8 mouse cellular contexts compared by ENCODE assay signal in genomic region chr2:116061401-116062021, GRCm38 (mm10). TPM values are rescaled to one million over a fixed set of nuclear protein-coding genes. Genes with fewer than 3 reads are reported as not detected.
A peak's percentile ranks its signal among the peaks of the same experiment; 100 is the strongest.
DNase-seq lines count a peak whose midpoint lies in the region; ATAC-seq and TF ChIP-seq lines count a peak whose summit lies in the region.

No protein-coding gene starts in this region.

- H3K4me2 ChIP-seq in heart, embryonic 11.5 days: peak overlapping the region; percentile 91
- H3K4me2 ChIP-seq in myocyte (ENCODE audit: low read depth): peak overlapping the region; percentile 76

- peaks cover 26% of the 10 kb centered on the region for H3K4me1 ChIP-seq in heart, embryonic 11.5 days (ENCODE audit: control insufficient read depth, insufficient read depth, low read length)
- H3K4me1 ChIP-seq in limb, embryonic 10.5 days: peaks cover 58% of the 10 kb centered on the region

- H3K27me3 ChIP-seq in heart, embryonic 11.5 days (ENCODE audit: control insufficient read depth, insufficient read depth, low read length): no peaks in the 10 kb centered on the region
- peaks cover 26% of the 10 kb centered on the region; the same call in 1 of the 2 replicates for H3K27me3 ChIP-seq in limb, embryonic 10.5 days (ENCODE audit: low read depth, poor library complexity, severe bottlenecking)
- no peaks in the 10 kb centered on the region for H3K27me3 ChIP-seq in myocyte (ENCODE audit: control insufficient read depth, insufficient read depth, insufficient read length)

- no peak for ATAC-seq in heart, embryonic 11.5 days (replicated peaks; ENCODE audit: insufficient number of reproducible peaks, low FRiP score, low TSS enrichment)

- H3K79me2 ChIP-seq in myocyte (ENCODE audit: control insufficient read depth, insufficient read depth): peaks cover 48% of the 10 kb centered on the region

- H3K9ac ChIP-seq in heart, embryonic 11.5 days (ENCODE audit: low read depth, low read length): peak overlapping the region; percentile 99

- peak overlapping the region; percentile 98 for H3K27ac ChIP-seq in heart, embryonic 11.5 days (ENCODE audit: low read depth, low read length)
- H3K27ac ChIP-seq in limb, embryonic 10.5 days: peak overlapping the region; percentile 93

- peak overlapping the region; percentile 60 for H3ac ChIP-seq in myocyte (ENCODE audit: control insufficient read depth, insufficient read length)

- WGBS in heart, embryonic 11.5 days (ENCODE audit: insufficient replicate concordance): under 1% methylated on average over 30 of the region's 30 CpGs
- WGBS in limb, embryonic 10.5 days: under 1% methylated on average over 30 of the region's 30 CpGs

- peak; percentile 60 for DNase-seq in 3T3-L1 (ENCODE audit: low read depth, low spot score)
- DNase-seq in ES-CJ7 (ENCODE audit: low read depth, low spot score): peak; percentile 72
- DNase-seq in limb, embryonic 10.5 days (ENCODE audit: low spot score): peak; percentile 76
- DNase-seq in adrenal gland, adult 18-20 months (ENCODE audit: low spot score in 2 of 2): no peak
- DNase-seq in testis, postnatal 10 days (ENCODE audit: low spot score): no peak
- no peak for DNase-seq in spleen, postnatal 4 days (ENCODE audit: low spot score in 2 of 2)

- 0 out of 2 replicates have a peak, but pooled peaks cover 3% of the 10 kb centered on the region for H3K36me3 ChIP-seq in heart, embryonic 11.5 days (ENCODE audit: control insufficient read depth, insufficient read depth, low read length)
- H3K36me3 ChIP-seq in limb, embryonic 10.5 days: peaks cover 44% of the 10 kb centered on the region
- peaks cover 16% of the 10 kb centered on the region for H3K36me3 ChIP-seq in myocyte (ENCODE audit: control insufficient read depth, insufficient read depth)

- H3K9me3 ChIP-seq in heart, embryonic 11.5 days (replicated peaks; ENCODE audit: control insufficient read depth, low read length): no peaks in the 10 kb centered on the region
- H3K9me3 ChIP-seq in limb, embryonic 10.5 days (replicated peaks): no peaks in the 10 kb centered on the region

- no peak for TF ChIP-seq POLR2A in myocyte (IDR thresholded peaks at IDR 0.05; ENCODE audit: insufficient read length, low read depth)

- peak overlapping the region; percentile 63 for H3K4me3 ChIP-seq in heart, embryonic 11.5 days (ENCODE audit: low read depth, low read length)
- peak overlapping the region; percentile 77 for H3K4me3 ChIP-seq in limb, embryonic 10.5 days
- H3K4me3 ChIP-seq in myocyte: peak overlapping the region; percentile 98

TF ChIP-seq in myocyte, 11 proteins besides CTCF, POLR2A, EP300 and RAD21:
- TF ChIP-seq SRF (IDR thresholded peaks at IDR 0.05; ENCODE audit: control insufficient read depth, insufficient read length, low read depth) (no peak), POLR2AphosphoS2 (IDR thresholded peaks at IDR 0.05; ENCODE audit: insufficient read length, low read depth) (no peak)

RNA-seq across cellular contexts. Expression of gene Meis2, which starts 4.1 kb away (rescaled TPM):
- polyA plus RNA-seq in heart, embryonic 11.5 days (2014; fragmentation: Nextera tagmentation; extraction: Ambion mirVana): 50.5 and 59.8 TPM in 2 replicates
- 63.2 and 65.7 TPM in 2 replicates for polyA plus RNA-seq in limb, embryonic 10.5 days (2016; fragmentation: Nextera tagmentation; extraction: Ambion mirVana)
- 9.3 TPM for polyA plus RNA-seq in myocyte (2012; fragmentation: generic; extraction: Trizol)
- 100 to 1,000 TPM; 216 to 279 TPM for total RNA-seq in adrenal gland, adult 18-20 months (2021)

Comparison
In these comparisons a context has a peak if more than half of its experiments do, and no peak if none do; other contexts are left out.
1. DNase-seq: peak in 3T3-L1 (single experiment), ES-CJ7 (single experiment) and limb, embryonic 10.5 days (single experiment); none in adrenal gland, adult 18-20 months (0 of 2), testis, postnatal 10 days (single experiment) and spleen, postnatal 4 days (0 of 2).
2. Peak in every context shown above with its lines, with median percentiles within 50 percentile points of each other: H3K4me3 ChIP-seq.